Mouse (Mus musculus): ENCODE data around the gene Mtch1.
"Not testable (repeated sequence)": the region's sequence is repeated elsewhere in the genome, so short reads cannot be mapped to it uniquely, and the experiment has no call there.

Gene Mtch1

DNA sequence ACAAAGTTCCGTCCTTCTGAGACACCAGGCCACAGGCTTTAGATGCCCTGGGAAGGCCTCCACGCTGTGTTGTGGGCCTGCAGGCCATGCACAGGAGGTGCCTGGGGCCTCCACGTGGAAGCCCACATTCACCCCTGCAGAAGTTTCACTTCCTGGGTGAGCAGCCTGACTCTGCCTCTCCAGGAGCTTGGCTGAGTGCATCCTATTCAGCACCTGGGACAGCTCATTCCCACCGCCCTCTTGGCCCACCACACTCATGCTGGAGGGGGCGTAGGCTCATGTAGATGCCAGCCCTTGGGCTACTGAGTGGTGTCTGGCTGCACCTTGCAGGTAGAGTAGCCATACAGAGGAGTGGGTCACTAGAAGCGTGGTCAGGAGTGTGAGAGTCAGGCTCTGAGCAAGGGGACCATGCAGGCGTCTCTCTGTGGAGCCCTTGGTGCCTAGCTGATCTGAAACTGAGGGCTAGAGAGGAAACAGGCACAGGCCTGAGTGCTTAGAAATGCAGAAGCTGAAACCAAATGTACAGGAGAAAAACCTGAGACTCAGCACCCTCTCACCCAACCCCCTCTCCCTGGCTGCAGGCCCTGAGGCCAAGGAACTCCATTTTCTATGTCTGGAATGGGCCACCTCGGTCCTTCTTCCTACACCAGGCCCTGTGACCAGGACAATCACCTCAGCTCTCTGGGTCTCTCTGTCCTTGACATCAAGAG lies 14.4 kb upstream of the Mtch1 start:
- DNase-seq (ENCODE audit: low spot score in 2 of 2), result peak; percentile 55 to 79

DNA sequence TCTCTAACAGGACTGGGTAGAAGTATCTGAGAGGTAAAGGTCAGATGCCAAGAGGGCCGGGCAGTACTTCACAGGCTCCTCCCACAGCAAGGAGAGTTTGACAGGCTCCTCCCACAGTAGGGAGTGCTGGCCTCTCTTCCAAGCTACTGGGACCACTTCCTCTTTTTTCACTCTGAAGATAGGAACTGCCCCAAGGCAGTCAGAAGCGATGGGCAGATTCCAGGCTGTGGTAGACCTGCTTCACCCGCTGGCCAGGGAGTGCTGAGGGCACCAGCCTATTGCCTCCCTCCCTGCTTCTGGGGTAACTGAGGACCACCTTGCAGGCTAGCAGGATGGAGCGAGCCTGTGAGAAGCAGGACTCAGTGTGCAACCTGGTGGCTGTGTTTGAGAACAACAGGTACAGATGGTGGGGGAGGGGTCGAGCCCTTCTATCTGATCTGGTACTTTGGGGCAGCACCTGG lies 13.1 kb upstream of the Mtch1 start, which contains the start of gene Fgd2:
Gene Fgd2 (plus strand): TSS at position 154 of the 461 bp plus-strand sequence.
- DNase-seq (ENCODE audit: low spot score in 2 of 2), result peak; percentile 48 to 75

- DNase-seq (ENCODE audit: low spot score in 2 of 2), result no peak
Measured at GRCm38 (mm10) chr17:29358928-29359327, 11.2 kb upstream of the Mtch1 start.

DNA sequence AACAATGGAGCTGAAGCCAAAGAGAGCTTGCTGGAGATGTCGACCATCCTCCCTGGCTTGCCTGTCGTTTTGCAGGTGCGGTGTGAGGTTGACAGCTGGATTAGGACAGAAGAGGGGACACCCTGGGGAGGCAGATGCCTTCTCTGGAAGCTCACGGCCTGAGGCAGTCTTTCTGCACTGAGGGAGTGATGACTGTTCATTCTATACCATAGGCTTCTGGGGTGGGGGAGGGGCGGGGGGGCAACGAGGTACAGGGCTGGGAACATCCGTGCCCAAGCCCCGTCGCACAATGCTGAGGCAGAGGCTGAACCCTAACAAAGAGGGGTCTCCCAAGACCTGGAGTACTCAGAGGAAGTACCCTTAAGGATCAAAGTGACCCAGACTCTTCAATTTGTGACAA lies 9.1 kb upstream of the Mtch1 start:
- no peak for DNase-seq (ENCODE audit: low spot score in 2 of 2)

GRCm38 (mm10) chr17:29356479-29356856 lies 8.7 kb upstream of the Mtch1 start:
- peak in 1 of 2 experiments; percentile 48 for DNase-seq (ENCODE audit: low spot score in 2 of 2)

GRCm38 (mm10) chr17:29355841-29356478 lies 8.2 kb upstream of the Mtch1 start:
- DNase-seq (ENCODE audit: low spot score in 2 of 2), result no peak

GRCm38 (mm10) chr17:29355461-29355840 lies 7.7 kb upstream of the Mtch1 start:
- no peak for DNase-seq (ENCODE audit: low spot score in 2 of 2)

DNA sequence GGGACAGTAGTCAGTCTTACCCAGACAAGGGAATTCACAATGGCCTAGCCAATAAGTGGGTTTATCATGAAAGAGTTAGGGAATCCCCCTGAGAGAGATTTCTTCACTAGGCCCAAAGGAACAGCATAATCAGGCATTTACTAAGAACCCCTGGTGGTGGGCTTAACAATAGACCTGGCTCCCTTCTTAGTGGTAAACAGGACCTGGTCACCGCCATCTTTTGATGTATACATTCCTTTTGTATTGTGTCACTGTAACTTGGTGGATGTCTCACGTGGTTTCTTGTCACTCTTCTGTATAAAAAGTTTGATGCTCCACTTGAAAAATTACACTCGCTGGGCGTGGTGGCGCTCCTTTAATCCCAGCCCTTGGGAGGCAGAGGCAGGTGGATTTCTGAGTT lies 3.3 kb upstream of the Mtch1 start:
- DNase-seq (ENCODE audit: low spot score in 2 of 2), result not testable (repeated sequence)

- DNase-seq (ENCODE audit: low spot score in 2 of 2), result no peak
Measured at GRCm38 (mm10) chr17:29348996-29349395, 1.3 kb upstream of the Mtch1 start.

GRCm38 (mm10) chr17:29347126-29347644 lies 549 bp downstream of the Mtch1 start:
- peak in 1 of 2 experiments; percentile 64 for DNase-seq (ENCODE audit: low spot score in 2 of 2)

DNA sequence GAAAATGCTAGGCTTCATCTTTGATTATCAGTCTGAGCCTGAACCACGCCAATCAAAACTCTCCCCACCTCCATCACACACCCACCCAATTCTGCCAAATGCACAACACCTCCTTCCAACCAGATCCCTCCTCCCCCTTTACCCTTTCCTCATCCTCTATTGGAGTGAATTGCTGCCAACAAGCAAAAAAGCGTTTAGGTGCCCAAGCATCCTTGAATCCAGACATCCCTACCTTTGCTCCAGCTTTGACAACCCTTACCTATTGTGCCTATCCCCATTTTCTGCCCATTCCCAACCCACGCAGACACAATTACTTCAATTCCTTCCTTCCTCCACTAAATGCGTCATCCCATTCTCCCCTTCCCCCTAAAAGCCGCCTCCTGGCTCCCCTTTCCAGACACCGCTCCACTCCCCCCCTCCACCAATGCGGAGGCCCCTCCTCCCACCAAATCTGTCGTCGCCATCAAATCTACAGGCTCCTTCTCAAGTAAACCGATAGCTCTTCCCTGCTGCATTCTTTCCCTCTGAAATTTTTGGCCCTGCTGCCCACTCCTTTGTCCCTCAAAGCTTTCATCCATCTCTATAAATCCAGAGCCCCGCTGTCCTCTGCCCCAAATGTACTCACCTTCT lies 1.1 kb downstream of the Mtch1 start:
- DNase-seq (ENCODE audit: low spot score in 2 of 2), result no peak

- DNase-seq (ENCODE audit: low spot score in 2 of 2), result no peak
Measured at GRCm38 (mm10) chr17:29345272-29345671, 2.5 kb downstream of the Mtch1 start.

DNA sequence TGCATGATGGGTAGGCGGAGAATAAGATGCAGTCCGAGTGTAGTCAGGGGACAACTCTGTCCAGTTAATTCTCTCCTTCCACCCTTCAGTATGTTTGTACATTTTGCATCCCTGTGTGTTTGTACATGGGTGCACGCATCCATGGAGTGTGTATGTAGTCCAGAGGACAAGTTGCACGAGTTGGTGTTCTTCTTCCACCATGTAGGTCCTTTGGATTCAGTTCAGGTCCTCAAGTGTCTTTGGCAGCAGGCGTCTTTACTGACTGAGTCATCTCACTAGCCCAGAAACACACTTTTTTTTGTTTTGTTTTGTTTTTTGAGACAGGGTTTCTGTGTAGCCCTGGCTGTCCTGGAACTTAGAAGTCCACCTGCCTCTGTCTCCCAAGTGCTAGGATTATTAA lies 4.5 kb downstream of the Mtch1 start:
- no peak for DNase-seq (ENCODE audit: low spot score in 2 of 2)

GRCm38 (mm10) chr17:29342010-29342910 lies 5.5 kb downstream of the Mtch1 start:
- DNase-seq (ENCODE audit: low spot score in 2 of 2), result no peak

GRCm38 (mm10) chr17:29341591-29342003 lies 6.1 kb downstream of the Mtch1 start:
- DNase-seq (ENCODE audit: low spot score in 2 of 2), result no peak

DNA sequence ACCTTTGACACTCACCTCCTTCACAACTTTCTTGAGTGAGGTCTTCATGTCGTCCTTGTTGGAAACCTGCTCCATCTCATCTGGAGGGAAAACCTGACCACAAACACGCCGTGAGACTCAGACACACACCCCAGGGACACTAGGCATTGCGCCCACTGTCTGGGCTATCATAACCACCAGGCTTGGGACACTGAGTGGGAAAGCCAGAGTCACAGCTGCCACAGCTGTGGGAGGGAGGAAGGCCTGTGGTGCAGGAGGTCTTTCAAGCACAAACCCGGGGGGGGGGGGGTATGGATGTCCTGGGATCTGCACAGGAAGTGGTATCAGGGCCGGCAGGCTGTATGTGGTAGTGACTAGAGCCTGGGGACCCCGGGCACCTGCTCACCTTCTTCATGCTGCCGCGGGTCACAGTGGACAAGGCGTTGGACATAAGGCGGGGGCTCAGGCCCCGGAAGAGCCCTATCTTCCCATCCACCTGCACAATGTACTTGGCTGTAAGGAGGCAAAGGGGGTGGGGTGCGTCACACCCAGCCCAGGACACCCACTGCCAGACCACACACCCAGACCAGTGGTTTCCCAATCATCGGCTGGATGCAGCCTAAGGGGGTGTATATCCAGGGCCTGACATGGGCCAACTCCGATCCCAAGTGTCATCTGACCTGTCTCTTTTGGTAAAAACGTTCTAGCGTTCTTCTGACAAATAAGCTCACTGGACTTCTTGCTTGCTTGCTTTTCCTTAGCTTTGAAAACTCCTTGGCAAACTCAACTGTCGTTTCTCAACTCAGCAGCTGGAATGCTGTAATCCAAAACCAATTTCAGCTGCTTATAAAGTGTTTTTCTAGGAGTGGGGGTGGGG lies 7.1 kb downstream of the Mtch1 start:
- DNase-seq (ENCODE audit: low spot score in 2 of 2), result no peak

DNA sequence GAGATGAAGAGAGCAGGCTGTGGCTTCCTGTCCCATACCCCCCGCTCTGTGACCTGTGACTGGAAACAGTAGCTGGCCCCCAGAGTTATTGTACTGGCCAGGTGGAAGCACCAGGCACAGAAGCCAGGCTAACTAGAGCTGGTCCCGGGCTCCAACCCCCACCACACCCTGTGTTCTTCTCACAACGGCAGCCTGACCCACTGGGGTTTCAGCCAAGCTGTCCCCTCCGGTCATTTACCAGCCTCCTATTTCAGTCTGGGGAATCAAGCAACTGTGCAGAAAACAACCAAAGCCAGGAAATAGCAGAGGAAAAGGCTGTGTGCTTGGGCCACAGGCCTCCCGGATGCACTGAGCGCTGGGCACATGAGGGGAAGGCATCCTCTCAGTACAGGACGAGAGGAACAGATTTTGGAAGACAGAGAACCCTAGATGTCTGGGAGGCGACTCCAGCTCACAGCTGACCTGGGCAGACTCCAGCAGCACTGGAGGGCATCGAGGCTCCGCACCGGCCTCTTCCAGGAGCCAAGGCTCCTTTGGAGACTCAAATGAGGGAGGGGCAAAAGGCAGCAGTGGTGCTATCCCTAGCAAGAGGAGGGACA lies 8.5 kb downstream of the Mtch1 start:
- DNase-seq (ENCODE audit: low spot score in 2 of 2), result no peak

DNA sequence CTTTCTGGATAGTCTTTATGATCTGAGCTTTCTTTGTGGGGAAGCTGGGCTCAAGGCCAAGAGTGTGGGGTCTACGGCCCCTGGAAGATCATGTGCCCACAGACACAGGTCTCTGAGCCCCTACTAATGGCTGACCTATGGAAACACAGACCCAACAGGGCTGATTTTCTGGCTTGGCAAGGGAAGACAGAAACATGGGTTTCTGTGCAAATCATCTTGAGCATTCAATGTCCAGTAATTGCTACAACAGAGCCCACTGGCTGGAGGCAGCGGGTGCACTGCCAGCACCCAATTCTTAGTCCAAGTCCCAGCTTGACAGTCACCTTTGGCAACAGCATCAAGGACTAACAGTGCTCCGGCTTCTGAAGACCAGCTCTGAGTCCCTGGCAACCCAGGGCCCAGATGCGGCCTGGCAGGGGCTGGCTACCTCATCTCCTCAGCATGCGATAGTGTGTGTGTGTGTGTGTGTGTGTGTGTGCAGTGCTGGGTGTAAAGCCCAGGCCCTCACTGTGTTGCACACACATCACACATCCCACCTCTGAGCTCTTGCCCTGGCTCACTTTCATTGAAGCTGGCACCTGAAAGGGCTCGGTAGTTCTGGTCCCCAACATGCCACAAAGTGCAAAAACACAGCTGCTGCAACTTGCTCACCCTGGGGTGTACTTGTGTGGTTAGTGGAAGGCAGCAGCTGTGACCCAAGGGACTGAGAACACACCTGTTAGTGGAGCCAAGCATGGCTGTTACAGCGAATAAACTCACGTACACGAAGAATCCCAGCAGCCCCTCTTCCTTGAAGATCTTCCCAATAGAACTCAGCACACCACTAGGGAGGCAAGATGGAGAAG lies 9.5 kb downstream of the Mtch1 start:
- no peak for DNase-seq (ENCODE audit: low spot score in 2 of 2)

DNA sequence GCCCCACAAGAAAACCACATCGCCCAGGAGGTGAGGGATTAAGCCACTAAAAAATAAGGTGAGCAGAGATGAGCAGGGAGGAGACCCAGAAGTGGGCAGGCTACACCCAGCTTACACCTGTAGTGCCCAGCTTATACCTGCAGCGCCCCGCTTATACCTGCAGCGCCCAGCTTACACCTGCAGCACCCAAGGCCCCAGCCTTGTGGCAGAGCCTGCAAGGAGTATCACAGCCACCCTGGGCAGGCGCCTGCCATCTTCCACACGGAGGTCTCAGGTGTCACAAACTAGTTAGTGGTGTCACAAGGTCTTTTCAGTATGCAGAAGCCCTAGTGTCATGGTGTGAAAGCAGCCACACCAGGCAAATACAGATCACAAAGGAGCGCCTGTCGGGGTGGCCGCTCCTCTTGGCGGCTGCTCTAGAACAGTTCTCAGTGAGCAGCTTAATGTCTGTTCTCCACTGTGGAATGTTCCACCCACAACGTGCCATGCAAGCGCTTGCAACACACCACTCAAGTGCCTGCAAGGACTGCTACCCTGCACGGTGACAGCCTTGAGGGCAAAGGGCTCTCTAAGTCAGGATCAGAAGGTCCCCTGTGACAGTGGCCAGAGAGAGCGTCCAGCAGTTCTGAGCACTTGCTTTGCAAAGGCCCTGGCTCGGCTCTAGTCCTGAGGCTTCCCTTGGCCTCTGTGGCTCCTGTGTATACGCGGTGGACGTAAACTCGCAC lies 11.3 kb downstream of the Mtch1 start:
- DNase-seq (ENCODE audit: low spot score in 2 of 2), result no peak
